Mouse (Mus musculus) embryonic stem cell, embryonic (primary cell): Measurements from ENCODE around the gene Gpatch2.

Experiments
- CTCF ChIA-PET, 4 experiments: fragments of 300-600 bp in 2 of 4; fragments of 350-600 bp in 2 of 4; sonication (Branson Sonifier 250); formaldehyde crosslinking; loops; one replicate each; lab custom pipeline; 2022; ENCODE audit warnings: inconsistent platforms in 2 of 4; lab: Charles Lee
- POLR2A ChIA-PET, 4 experiments: fragments of 300-600 bp in 2 of 4; fragments of 350-600 bp in 2 of 4; sonication (Branson Sonifier 250); formaldehyde crosslinking; loops; one replicate each; lab custom pipeline; 2022; ENCODE audit warnings: antibody characterized with exemption in 4 of 4, inconsistent platforms in 1 of 4; lab: Charles Lee

Gene Gpatch2

GRCm38 (mm10) chr1:187235161-187235560 lies 19.9 kb downstream of the Gpatch2 start:
- POLR2A ChIA-PET: no interaction called here
- CTCF ChIA-PET: no interaction called here

GRCm38 (mm10) chr1:187236296-187236695 lies 21.0 kb downstream of the Gpatch2 start:
- ChIA-PET POLR2A (interaction anchor here in 2 of 4 experiments (0.6 to 1.2 kb wide), 3 partner anchors 21 to 1145 kb away, joined by 3 read pairs; partner anchors contain the start of genes Gpatch2 (in 1 of the 2) and Spata17 (in 1 of the 2)), CTCF (no interaction called here)

GRCm38 (mm10) chr1:187238061-187238460 lies 22.8 kb downstream of the Gpatch2 start:
- ChIA-PET POLR2A (no interaction called here), CTCF (no interaction called here)

- POLR2A ChIA-PET: no interaction called here
- CTCF ChIA-PET: no interaction called here
Measured at GRCm38 (mm10) chr1:187240304-187240703, 25.0 kb downstream of the Gpatch2 start.

GRCm38 (mm10) chr1:187241329-187241728 lies 26.0 kb downstream of the Gpatch2 start:
- ChIA-PET POLR2A (no interaction called here), CTCF (no interaction called here)

- POLR2A ChIA-PET: no interaction called here
- CTCF ChIA-PET: no interaction called here
Measured at GRCm38 (mm10) chr1:187244734-187245133, 29.4 kb downstream of the Gpatch2 start.

- ChIA-PET CTCF (no interaction called here), POLR2A (no interaction called here)
Measured at GRCm38 (mm10) chr1:187250741-187251262, 35.5 kb downstream of the Gpatch2 start.

GRCm38 (mm10) chr1:187258756-187259155 lies 43.4 kb downstream of the Gpatch2 start:
- CTCF ChIA-PET: no interaction called here
- POLR2A ChIA-PET: no interaction called here

- POLR2A ChIA-PET: no interaction called here
- CTCF ChIA-PET: no interaction called here
Measured at GRCm38 (mm10) chr1:187267601-187268000, 52.3 kb downstream of the Gpatch2 start.

- ChIA-PET CTCF (no interaction called here), POLR2A (interaction anchor here in 1 of 4 experiments (0.6 kb wide), 1 partner anchor 60 kb away, joined by 3 read pairs; no protein-coding TSS in a partner anchor)
Measured at GRCm38 (mm10) chr1:187270318-187271247, 55.3 kb downstream of the Gpatch2 start.

GRCm38 (mm10) chr1:187277324-187277723 lies 62.0 kb downstream of the Gpatch2 start:
- ChIA-PET POLR2A (interaction anchor here in 1 of 4 experiments (0.5 kb wide), 1 partner anchor 40 kb away, joined by 4 read pairs; no protein-coding TSS in a partner anchor), CTCF (no interaction called here)

- ChIA-PET POLR2A (interaction anchor here in 1 of 4 experiments (1.5 kb wide), 1 partner anchor 10 kb away, joined by 4 read pairs; no protein-coding TSS in a partner anchor), CTCF (no interaction called here)
Measured at GRCm38 (mm10) chr1:187278472-187278871, 63.2 kb downstream of the Gpatch2 start.

- CTCF ChIA-PET: no interaction called here
- POLR2A ChIA-PET: interaction anchor here in 1 of 4 experiments (0.6 to 1.4 kb wide), 4 partner anchors 12 to 1558 kb away, joined by 3 to 4 read pairs (median 3); no protein-coding TSS in a partner anchor
Measured at GRCm38 (mm10) chr1:187279776-187280175, 64.5 kb downstream of the Gpatch2 start.

GRCm38 (mm10) chr1:187282321-187282720 lies 67.0 kb downstream of the Gpatch2 start:
- CTCF ChIA-PET: no interaction called here
- POLR2A ChIA-PET: interaction anchor here in 2 of 4 experiments (0.6 to 3.0 kb wide), 5 partner anchors 8 to 1716 kb away, joined by 3 to 7 read pairs (median 3); no protein-coding TSS in a partner anchor

- ChIA-PET POLR2A (interaction anchor here in 1 of 4 experiments (0.9 to 3.0 kb wide), 4 partner anchors 9 to 19 kb away, joined by 3 to 7 read pairs (median 4); no protein-coding TSS in a partner anchor), CTCF (no interaction called here)
Measured at GRCm38 (mm10) chr1:187282804-187283203, 67.5 kb downstream of the Gpatch2 start.

GRCm38 (mm10) chr1:187285735-187286134 lies 70.4 kb downstream of the Gpatch2 start:
- CTCF ChIA-PET: no interaction called here
- POLR2A ChIA-PET: no interaction called here

- CTCF ChIA-PET: no interaction called here
Measured at GRCm38 (mm10) chr1:187286411-187286810, 71.1 kb downstream of the Gpatch2 start.

GRCm38 (mm10) chr1:187286924-187287323 lies 71.6 kb downstream of the Gpatch2 start:
- ChIA-PET POLR2A (no interaction called here), CTCF (no interaction called here)

More at GRCm38 (mm10) chr1:187286411-187286810, 71.1 kb downstream of the Gpatch2 start:
- POLR2A ChIA-PET: no interaction called here

- ChIA-PET POLR2A (interaction anchor here in 1 of 4 experiments (0.7 kb wide), 1 partner anchor 8 kb away, joined by 3 read pairs; no protein-coding TSS in a partner anchor), CTCF (no interaction called here)
Measured at GRCm38 (mm10) chr1:187290186-187290585, 74.9 kb downstream of the Gpatch2 start.
